Mouse (Mus musculus) adrenal gland, postnatal 10 days (tissue): Measurements from ENCODE around the gene Tyro3. TPM values are rescaled to one million over a fixed set of nuclear protein-coding genes. Genes with fewer than 3 reads are reported as not detected.
A peak's percentile ranks its signal among the peaks of the same experiment; 100 is the strongest.

Source experiments
- DNase-seq: peaks from one replicate; pipeline ENCODE4 v3.0.0; 2021; ENCODE audit warnings: mixed read lengths
- total RNA-seq, 2 experiments: library from RNA; stranded (reverse); gene quantifications; 2 replicates each; pipeline ENCODE4 v1.2.3; 2021

Tyro3 gene
- total RNA-seq, 2 experiments from 2014 or later, result 6.0 to 8.8 TPM

DNA sequence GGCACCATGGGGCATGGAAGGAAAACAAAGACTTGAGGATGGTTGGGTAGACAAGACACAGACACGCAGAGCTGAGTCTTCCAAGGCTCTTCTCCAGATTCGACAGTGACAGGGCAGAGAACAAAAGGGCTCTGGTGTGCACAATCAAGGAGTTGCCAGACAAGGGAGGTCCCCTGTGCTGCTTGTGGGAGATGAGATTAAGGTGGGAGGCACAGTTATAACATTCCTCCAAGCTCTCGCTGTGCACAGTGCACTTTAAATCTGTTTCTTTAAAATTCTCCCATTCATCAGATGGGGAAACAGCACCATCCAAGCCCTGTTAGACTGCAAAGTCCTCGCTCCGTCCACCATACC lies 6.7 kb downstream of the Tyro3 start:
- no peak for DNase-seq

GRCm38 (mm10) chr2:119804776-119805175 lies 7.2 kb downstream of the Tyro3 start:
- no peak for DNase-seq

GRCm38 (mm10) chr2:119805536-119805935 lies 8.0 kb downstream of the Tyro3 start:
- DNase-seq, result no peak

- DNase-seq, result no peak
Observed at GRCm38 (mm10) chr2:119808438-119808837, 10.9 kb downstream of the Tyro3 start.

DNA sequence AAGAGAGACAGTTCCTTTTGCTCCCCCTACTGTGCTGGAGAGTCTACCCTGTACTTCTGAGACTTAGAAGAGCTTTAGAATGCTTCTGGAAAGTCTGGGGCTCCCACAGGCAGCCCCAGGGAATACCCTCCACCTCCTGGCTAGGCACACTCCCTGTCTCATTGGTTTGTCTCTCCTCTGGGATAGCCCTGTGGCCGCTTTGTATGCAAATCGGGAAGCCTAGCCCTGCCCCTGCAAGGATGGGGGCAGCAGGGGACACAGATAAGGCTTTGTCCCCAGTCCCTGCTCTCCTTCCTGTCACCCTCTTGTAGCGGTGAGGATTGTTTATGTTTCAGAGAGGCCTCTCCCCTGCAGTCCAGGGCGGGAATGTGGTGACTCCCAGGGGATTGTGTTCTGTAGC lies 11.3 kb downstream of the Tyro3 start:
- no peak for DNase-seq

- no peak for DNase-seq
Observed at GRCm38 (mm10) chr2:119810890-119811289, 13.4 kb downstream of the Tyro3 start.

- no peak for DNase-seq
Observed at GRCm38 (mm10) chr2:119811490-119812146, 14.1 kb downstream of the Tyro3 start.

DNA sequence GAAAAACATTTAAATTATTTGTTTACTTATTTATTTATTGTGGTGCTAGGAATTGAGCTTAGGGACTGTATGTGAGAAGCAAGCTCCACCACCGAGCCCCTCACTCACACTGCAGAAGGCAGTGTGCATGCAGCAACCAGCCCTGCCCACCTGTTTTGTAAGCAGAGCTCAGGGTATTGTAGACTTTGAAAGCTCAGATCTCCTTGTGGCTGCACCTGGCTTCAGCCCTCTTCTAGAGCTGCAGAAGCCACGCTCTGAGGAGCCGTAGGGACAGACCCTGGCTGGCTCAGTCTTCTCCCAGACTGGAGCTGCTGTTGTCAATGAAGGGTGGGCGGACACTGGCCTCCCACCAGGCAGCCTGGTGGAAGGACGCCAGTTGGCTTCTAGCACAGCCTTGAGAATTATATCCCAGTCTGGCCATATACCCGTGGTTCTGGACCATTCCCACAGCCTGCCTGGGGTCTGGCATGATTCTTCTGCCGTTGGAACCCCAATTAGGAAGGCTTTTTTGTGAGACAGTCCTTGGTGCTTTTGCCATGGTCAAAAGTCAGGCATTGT lies 16.9 kb downstream of the Tyro3 start:
- DNase-seq, result peak; percentile 29

GRCm38 (mm10) chr2:119816611-119817010 lies 19.1 kb downstream of the Tyro3 start:
- no peak for DNase-seq

DNA sequence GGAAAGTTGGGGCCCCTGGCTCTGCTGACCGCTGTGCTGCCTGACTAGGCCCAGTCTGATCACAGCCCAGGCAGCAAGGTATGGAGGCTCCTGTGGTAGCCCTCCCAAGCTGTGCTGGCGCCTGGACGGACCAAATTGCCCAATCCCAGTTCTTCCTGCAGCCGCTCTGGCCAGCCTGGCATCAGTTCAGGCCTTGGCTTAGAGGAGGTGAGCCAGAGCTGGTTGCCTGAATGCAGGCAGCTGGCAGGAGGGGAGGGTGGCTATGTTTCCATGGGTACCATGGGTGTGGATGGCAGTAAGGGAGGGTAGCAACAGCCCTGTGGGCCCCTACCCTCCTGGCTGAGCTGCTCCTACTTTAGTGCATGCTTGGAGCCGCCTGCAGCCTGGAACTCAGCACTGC lies 19.5 kb downstream of the Tyro3 start:
- peak; percentile 59 for DNase-seq

- DNase-seq, result no peak
Observed at GRCm38 (mm10) chr2:119818668-119819272, 21.2 kb downstream of the Tyro3 start.

- DNase-seq, result no peak
Observed at GRCm38 (mm10) chr2:119821136-119821535, 23.6 kb downstream of the Tyro3 start.

- DNase-seq, result peak; percentile 12
Observed at GRCm38 (mm10) chr2:119830579-119830978, 33.0 kb downstream of the Tyro3 start.

- no peak for DNase-seq
Observed at GRCm38 (mm10) chr2:119834231-119834630, 36.7 kb downstream of the Tyro3 start.

GRCm38 (mm10) chr2:119837616-119838015 lies 40.1 kb downstream of the Tyro3 start:
- no peak for DNase-seq

DNA sequence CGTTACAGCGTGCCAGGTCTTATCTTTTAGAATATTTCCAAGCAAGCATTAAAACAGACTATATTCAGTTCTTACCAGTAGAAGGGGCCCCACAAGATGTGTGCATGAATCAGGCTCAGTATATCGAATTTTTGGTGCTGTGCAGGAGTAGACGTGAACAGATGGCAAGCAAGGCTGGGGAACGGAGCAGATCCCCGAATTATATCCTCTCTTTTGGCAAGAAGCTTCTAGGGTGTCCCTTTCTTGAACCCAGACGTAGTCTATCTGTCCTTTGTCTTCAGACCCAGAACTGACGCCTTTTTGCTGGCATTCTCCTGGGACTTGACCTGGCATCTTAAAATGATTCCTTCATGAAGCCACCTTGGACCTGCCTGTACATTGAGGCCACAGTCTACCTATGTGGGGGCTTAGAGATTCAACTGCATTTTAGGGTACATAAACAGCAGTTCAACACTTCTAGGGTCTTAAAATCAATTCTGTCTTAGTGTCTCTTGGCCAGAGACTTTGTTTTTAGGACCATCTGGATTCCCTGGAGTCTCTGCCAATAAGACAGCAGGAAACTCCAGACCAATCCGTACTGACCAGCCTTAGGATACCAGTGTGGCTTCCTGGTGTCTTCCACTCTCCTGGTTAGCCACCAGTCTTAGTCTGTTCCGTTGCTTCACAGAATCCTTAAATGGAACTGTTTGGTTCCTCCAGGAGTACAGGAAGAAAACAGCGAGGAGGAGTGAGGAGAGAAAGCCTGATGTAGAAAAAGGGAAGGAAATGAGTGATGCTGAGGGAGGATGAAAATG lies 41.0 kb downstream of the Tyro3 start:
- no peak for DNase-seq

DNA sequence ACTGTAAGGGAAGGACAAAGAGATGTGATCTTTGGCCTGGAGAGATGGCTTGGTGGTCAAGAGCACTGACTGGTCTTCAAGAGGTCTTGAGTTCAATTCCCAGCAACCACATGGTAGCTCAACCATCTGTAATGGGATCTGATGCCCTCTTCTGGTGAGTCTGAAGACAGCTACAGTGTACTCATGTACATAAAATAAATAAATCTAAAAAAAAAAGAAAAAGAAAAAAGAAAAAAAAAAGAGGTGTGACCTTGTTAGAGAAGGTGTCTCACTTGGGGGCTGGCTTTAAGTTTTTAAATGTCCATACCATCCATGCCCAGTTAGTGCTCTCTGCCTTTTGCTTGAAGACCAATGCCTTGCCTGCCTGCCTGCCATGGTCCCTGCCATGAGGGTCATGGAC lies 42.5 kb downstream of the Tyro3 start:
- DNase-seq, result no peak

GRCm38 (mm10) chr2:119842000-119842399 lies 44.5 kb downstream of the Tyro3 start:
- DNase-seq, result no peak

DNA sequence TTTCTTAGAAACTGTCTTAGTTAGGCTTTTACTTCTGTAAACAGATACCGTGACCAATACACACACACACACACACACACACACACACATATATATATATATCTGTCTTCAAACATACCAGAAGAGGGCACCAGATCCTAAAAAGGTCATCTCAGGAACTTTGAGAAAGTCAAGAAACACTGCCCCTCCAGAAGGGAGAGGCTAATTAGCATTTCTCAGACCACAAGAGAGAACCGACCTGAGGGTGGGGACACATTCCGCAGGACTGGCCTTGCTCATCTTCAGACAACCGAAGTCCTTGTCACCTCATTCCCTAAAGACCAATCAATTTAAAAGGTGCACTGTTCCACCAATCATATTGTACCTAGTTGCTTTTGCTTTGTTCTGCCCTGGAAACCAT lies 46.0 kb downstream of the Tyro3 start:
- no peak for DNase-seq

GRCm38 (mm10) chr2:119845882-119846546 lies 48.5 kb downstream of the Tyro3 start:
- DNase-seq, result no peak

- peak; percentile 8 for DNase-seq
Observed at GRCm38 (mm10) chr2:119846929-119847328, 49.4 kb downstream of the Tyro3 start.

DNA sequence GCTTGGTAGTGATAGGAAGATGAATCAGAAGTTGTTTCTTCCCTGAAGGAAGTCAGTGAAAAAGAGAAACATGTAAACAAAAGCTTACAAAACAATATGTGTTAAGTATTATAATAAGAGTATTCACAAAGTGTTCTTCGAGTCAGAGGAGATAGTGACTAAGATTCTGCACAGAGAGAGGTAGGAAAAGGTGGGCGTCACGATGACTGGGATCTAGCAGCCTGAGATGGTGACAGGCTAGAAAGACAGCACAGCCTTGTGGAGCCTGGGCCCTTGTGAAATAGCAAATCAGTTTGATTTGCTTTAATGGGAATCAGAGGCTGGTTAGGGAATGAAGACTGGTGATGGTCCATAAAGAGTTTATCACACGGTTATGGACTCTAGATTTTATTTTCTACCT lies 56.3 kb downstream of the Tyro3 start:
- DNase-seq, result no peak
